Mouse (Mus musculus) lung, postnatal 10 days (tissue): ENCODE measurements around the gene Atxn1l.

Experiments
- DNase-seq: peaks from one replicate; pipeline ENCODE4 v3.0.0; 2021

Atxn1l gene

DNA sequence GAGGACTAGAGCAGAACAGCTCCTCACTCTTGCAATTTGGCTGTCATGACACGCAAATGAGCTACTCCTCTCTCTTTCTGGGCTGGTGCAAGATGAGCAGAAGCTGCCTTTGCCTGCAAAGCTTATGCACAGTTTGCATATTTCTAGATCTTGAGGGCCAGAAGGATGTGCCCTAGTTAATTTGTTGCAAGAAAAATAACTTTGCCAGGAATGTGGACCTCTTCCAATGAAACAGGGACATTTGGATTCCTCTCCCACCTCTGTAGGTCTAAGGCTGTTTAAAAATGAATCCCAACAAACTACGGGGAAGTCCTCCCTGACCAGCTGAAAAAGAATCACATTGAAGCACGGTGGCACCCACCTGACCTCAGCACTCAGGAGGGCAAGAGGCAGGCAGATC is 12.4 kb downstream of the Atxn1l start:
- no peak for DNase-seq

DNA sequence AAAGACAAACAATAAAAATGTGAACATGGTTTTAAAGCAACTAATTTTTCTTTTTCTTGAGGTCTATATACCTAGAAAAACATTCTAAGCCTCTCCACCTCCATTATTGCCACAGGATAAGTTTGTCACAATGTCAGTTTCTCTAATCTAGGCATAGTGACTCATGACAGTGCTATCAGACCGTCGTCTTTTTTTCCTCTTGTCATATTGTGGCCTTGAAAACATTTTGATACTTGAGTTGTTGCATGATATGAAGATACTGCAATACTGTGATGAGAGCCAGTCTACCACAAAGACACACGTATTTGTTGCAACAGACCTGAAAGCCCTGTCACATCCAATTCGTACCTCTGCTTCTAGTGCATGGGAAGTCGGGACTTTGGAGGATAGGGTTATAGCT is 22.6 kb downstream of the Atxn1l start:
- no peak for DNase-seq

DNA sequence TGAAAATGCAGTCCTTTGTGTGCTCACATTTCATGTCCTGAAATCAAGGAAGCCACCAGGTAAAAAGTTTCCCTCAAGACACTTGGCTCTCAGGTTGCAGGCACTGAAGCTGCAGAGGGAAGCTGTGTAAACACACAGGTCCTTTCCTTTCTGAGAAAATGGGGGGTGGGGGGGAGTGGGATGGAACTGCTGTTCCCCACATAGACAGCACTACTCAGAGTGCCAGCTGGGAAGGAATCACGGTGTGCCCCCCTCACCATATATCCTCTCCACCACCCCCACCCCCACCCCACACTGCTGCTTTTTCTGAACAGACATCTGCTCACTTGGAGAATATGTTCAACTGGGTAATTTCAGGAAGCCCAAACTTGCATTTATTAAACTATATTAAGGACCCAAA is 25.0 kb downstream of the Atxn1l start:
- no peak for DNase-seq

GRCm38 (mm10) chr8:109707921-109708320 is 29.6 kb downstream of the Atxn1l start:
- no peak for DNase-seq

- DNase-seq = peak; percentile 88
Observed at GRCm38 (mm10) chr8:109706874-109707237, 30.7 kb downstream of the Atxn1l start.

- DNase-seq = peak; percentile 10
Observed at GRCm38 (mm10) chr8:109706076-109706873, 31.3 kb downstream of the Atxn1l start.

DNA sequence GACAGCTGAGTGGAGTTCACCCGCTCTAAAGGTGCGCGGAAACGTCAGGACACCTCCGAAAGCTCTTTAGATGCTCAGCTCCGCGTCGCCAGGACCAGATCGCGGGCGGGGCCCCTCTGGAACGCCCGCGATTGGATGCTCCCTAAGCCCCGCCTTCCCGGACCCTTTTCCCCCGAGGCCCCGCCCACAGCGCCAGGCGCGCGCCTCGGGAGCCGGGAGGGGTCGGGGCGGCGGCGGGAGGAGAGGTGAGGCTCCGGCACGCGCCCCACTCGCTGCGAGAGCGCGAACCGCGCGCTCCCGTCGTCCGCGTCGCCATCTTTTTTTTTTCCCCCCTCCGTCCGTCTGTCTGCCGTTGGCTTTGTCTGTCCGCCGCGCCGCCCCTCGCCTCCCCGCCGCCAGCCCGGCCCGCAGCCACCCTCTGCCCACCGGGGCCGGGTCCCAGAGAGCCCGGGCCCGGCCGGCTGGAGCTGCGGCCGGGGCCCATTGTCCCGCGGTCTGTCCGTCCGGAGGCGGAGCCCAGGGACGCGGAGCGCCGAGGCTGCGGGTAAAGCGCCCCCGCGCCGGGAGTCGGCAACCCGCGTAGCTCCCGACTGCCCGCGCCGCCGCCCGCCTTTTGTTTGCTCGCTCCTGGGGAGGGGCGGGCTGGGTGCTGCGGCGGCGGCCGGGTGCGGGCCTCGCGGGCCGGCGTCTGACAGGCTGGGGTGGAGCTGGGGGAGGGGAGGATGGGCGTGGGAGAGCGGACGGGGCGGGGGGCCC is 32.0 kb downstream of the Atxn1l start, which contains the start of gene Zfp821:
TSS of gene Zfp821 (plus strand) at position 227 of the 756 bp plus-strand sequence.
- DNase-seq = peak; percentile 95

- peak; percentile 32 for DNase-seq
Observed at GRCm38 (mm10) chr8:109704565-109705319, 32.8 kb downstream of the Atxn1l start.

DNA sequence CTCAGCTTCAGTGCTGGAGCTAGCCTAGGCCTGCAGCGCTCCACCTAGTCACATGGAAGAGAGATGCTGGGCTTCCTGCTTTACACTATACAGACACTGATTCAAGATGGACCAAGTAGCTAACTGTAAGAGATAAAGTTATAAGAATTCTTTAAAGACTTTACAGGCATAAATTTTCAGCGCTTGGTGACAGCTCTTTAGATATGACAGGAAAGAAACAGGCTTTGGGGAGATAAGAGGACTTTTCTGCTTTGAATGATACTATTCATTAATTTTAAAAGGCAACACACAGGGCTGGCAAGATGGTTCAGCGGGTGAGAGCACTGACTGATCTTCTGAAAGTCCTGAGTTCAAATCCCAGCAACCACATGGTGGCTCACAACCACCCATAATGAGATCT is 39.1 kb downstream of the Atxn1l start:
- DNase-seq = no peak

GRCm38 (mm10) chr8:109697754-109698153 is 39.8 kb downstream of the Atxn1l start:
- no peak for DNase-seq

GRCm38 (mm10) chr8:109694154-109694553 is 43.4 kb downstream of the Atxn1l start:
- no peak for DNase-seq

GRCm38 (mm10) chr8:109693146-109693900 is 44.2 kb downstream of the Atxn1l start, which contains the start of gene Ist1:
Gene Ist1 (minus strand): TSS chr8:109693260.
- peak; percentile 99 for DNase-seq

- DNase-seq = no peak
Observed at GRCm38 (mm10) chr8:109692443-109693145, 44.9 kb downstream of the Atxn1l start.

DNA sequence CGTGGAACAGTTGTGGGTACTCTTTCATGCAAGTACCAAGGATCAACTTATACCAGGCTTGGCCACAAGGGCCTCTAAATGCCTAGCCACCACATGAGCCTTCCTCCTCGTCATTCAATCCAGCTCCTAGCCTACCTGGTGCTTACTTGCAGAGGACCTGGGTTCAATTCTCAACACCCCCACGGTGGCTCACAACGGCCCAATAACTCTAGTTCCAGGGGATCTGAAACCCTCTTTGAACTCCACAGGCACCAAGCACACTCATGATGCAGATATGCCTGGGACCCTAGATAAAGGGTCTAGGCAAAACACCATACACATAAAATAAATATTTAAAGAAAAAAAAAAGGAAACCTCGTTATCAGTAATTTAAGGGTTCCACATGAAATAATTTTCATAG is 45.8 kb downstream of the Atxn1l start:
- peak; percentile 10 for DNase-seq

DNA sequence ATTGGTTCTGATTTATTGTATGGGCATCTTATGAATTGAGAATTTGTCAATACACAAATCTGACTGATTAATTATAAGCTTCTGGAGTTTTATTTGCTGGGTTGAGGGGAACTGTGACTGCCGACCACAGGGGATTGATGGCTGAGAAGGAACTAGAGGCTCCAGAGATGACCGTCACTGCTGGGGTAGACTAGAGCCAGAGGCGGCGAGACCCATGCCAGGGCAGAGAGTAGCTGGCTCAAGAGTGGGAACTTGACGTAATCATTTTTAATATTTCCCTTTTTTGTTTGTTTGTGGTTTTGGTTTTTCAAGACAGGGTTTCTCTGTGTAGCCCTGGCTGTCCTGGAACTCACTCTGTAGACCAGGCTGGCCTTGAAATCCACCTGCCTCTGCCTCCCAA is 50.3 kb downstream of the Atxn1l start:
- no peak for DNase-seq

DNA sequence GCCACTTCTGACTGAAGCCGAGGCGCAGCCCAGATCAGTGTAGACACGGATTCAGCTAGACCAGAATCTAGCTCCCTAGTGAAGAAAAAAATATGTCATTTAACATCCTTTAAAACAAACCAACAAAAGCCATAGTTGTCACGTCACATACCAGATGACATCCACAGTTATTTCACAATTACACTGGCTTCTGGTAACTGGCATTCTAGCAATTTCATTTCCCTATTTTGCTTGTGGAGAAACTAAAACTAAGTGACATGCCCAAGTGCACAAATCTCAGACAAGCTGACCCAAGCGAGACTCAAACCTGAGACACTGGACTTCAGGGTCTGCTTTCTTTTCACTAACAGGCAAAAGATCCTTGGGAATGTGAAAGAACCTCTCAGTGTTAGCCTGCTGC is 55.4 kb downstream of the Atxn1l start:
- DNase-seq = no peak

- DNase-seq = no peak
Observed at GRCm38 (mm10) chr8:109681535-109681934, 56.0 kb downstream of the Atxn1l start.
